Mouse (Mus musculus) embryonic facial prominence, embryonic 12.5 days (tissue): ENCODE results near the gene Ptpn14. TPM values are rescaled to one million over a fixed set of nuclear protein-coding genes. Genes with fewer than 3 reads are reported as not detected.

ENCODE experiments used
- ATAC-seq: fragments of 200-750 bp; cut with Nextera tagmentation; 2 replicates; pipeline ENCODE4 v1.8.0; 2017; ENCODE audit not compliant: insufficient number of reproducible peaks, insufficient read depth, low FRiP score, low TSS enrichment
- H3K27ac ChIP-seq: fragments of 300-500 bp; sonication (generic); 2 replicates; pipeline ENCODE4 v1.5.1; 2016; ENCODE audit warnings: mild to moderate bottlenecking
- H3K27me3 ChIP-seq: fragments of 300-500 bp; sonication (generic); 2 replicates; pipeline ENCODE4 v1.6.1; 2016; ENCODE audit warnings: mild to moderate bottlenecking, moderate library complexity
- H3K36me3 ChIP-seq: fragments of 300-500 bp; sonication (generic); 2 replicates; pipeline ENCODE4 v1.6.1; 2016; ENCODE audit warnings: mild to moderate bottlenecking
- H3K4me1 ChIP-seq: fragments of 300-500 bp; sonication (generic); 2 replicates; pipeline ENCODE4 v1.6.1; 2016
- H3K4me2 ChIP-seq: fragments of 300-500 bp; sonication (generic); replicated peaks from 2 replicates; pipeline ENCODE4 v1.6.1; 2016; ENCODE audit warnings: mild to moderate bottlenecking, moderate library complexity
- H3K4me3 ChIP-seq: fragments of 300-500 bp; sonication (generic); 2 replicates; pipeline ENCODE4 v1.5.1; 2016; ENCODE audit warnings: mild to moderate bottlenecking
- H3K9ac ChIP-seq: fragments of 300-500 bp; sonication (generic); 2 replicates; pipeline ENCODE4 v1.6.1; 2016; ENCODE audit warnings: mild to moderate bottlenecking, moderate library complexity
- H3K9me3 ChIP-seq: fragments of 300-500 bp; sonication (generic); 2 replicates; pipeline ENCODE4 v1.6.1; 2016; ENCODE audit warnings: mild to moderate bottlenecking, moderate library complexity
- WGBS: fragments of 180-500 bp; shearing (Covaris S2); methylation state at CpG from one replicate; pipeline ENCODE4 v1.1.7; 2016; 5-methylcytosine and 5-hydroxymethylcytosine counted together
- polyA plus RNA-seq: library from polyadenylated mRNA; unstranded; fragments of >200 nt; fragmentation: Nextera tagmentation; extraction: Ambion mirVana; gene quantifications from 2 replicates; pipeline ENCODE4 v1.2.1, GENCODE M21; 2016

Ptpn14 gene
- polyA plus RNA-seq, 1 experiment from 2014 or later = 11.2 TPM

DNA sequence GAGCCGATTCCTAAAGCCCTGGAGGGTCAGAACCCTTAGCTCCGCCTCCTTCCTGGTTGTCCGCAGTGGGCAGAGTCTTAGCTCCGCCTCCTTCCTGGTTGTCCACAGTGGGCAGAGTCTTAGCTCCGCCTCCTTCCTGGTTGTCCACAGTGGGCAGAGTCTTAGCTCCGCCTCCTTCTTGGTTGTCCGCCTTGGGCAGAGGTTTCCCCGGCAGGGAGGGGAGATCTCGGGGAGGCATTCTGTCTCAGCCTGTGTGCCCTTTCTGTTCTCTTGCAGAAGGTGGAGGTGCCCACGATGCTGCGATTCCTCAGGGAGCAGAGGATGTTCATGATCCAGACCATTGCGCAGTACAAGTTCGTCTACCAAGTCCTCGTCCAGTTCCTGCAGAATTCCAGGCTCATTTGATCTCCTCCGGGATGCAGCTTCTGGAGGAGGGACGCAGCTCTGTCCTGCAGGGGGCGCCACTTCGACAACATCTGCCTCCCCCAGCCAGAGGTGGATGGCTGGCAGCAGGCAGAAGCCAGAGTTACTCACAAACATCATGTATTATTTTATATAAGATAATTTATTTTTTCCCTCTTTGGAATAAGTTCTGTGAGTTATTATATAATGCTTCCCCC is 141.7 kb downstream of the Ptpn14 start:
- H3K4me2 ChIP-seq = no peak overlapping the region
- ATAC-seq = no peak
- no peak overlapping the region for H3K4me3 ChIP-seq
- H3K27me3 ChIP-seq = no peaks in the 10 kb centered on the region
- peaks cover 47% of the 10 kb centered on the region for H3K36me3 ChIP-seq
- H3K9ac ChIP-seq = no peak overlapping the region
- H3K27ac ChIP-seq = no peak overlapping the region
- no peaks in the 10 kb centered on the region for H3K9me3 ChIP-seq
- H3K4me1 ChIP-seq = peaks cover 8% of the 10 kb centered on the region
- 90% methylated on average over 18 of the region's 18 CpGs for WGBS

DNA sequence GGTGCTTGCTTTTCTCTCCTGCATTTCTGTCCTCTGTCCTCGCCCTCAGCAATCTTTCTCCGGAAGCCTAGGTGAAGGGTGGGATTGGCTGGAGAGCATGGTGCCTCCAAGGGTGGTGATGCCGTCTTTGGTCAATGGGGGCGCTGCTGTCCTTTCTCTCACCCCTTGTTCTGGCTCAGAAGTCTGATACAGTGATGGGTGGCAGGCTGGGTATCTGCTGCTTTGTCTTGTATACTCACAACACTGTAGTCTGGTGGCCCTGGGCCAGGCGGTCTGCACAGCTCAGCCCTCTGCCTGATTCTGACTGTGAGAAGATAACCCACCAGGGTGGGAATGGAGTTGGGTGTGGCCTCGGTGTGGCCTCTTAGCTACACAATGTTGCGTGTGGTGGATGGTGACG is 142.5 kb downstream of the Ptpn14 start:
- 82% methylated on average over 8 of the region's 8 CpGs for whole genome bisulfite sequencing
- H3K9ac ChIP-seq = no peak overlapping the region

DNA sequence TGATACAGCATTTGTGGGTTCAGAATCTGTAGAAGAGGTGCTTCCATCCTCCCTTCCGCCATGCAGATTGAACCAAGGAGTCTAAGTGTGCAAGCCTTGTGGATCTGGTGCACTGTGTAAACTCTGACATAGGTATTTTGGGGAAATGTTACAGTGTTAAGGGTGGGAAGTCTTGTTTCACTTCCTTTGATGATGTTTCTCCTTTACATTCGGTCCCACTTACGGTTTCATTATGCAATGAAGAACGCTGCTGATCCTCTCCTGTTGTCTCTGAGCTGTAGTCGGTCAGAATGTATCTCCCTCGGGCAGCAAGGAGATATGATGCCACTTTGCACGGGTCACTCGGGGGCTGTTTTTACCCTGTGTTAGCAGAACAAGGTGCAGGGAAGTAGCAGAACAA is 143.6 kb downstream of the Ptpn14 start:
- Histone ChIP-seq H3K4me3 (no peak overlapping the region), H3K4me2 (no peak overlapping the region), H3K4me1 (peaks cover 15% of the 10 kb centered on the region), H3K9ac (no peak overlapping the region), H3K9me3 (no peaks in the 10 kb centered on the region), H3K36me3 (peaks cover 31% of the 10 kb centered on the region), H3K27me3 (no peaks in the 10 kb centered on the region), H3K27ac (0 out of 2 replicates have a peak overlapping the region, but pooled peaks have one; percentile 23)
- no peak for ATAC-seq
- 88% methylated on average over 8 of the region's 8 CpGs for whole genome bisulfite sequencing

More for the DNA sequence above, 142.5 kb downstream of the Ptpn14 start:
- no peak overlapping the region for H3K4me2 ChIP-seq
- no peaks in the 10 kb centered on the region for H3K9me3 ChIP-seq
- ATAC-seq = no peak
- no peaks in the 10 kb centered on the region for H3K27me3 ChIP-seq
- no peak overlapping the region for H3K4me3 ChIP-seq
- H3K27ac ChIP-seq = no peak overlapping the region
- H3K4me1 ChIP-seq = peaks cover 14% of the 10 kb centered on the region
- peaks cover 41% of the 10 kb centered on the region for H3K36me3 ChIP-seq

DNA sequence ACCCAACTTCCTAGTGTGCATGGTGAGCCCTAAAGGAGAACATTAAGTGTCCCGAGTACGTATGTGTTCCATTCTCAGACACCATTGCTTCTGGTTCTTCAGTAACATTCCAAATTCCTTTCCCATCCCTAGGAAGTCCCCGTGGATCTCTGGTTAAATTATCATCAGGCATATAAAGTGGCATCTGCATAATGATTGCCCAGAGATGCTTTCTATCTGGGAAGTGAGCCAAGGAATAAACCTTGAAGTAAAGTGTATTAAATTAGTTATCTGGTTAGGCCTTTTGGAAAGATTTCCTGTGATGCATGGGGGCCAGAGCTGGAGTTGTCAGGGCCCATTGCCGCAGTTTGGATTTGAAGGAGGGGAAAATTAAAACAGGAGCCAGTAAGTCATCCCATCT is 144.0 kb downstream of the Ptpn14 start:
- H3K9ac ChIP-seq = no peak overlapping the region
- WGBS = 65% methylated on average over 4 of the region's 4 CpGs
- H3K9me3 ChIP-seq = no peaks in the 10 kb centered on the region
- H3K27me3 ChIP-seq = no peaks in the 10 kb centered on the region
- ATAC-seq = no peak
- peaks cover 28% of the 10 kb centered on the region for H3K36me3 ChIP-seq
- peaks cover 12% of the 10 kb centered on the region for H3K4me1 ChIP-seq
- H3K27ac ChIP-seq = no peak overlapping the region
- no peak overlapping the region for H3K4me3 ChIP-seq
- H3K4me2 ChIP-seq = no peak overlapping the region

DNA sequence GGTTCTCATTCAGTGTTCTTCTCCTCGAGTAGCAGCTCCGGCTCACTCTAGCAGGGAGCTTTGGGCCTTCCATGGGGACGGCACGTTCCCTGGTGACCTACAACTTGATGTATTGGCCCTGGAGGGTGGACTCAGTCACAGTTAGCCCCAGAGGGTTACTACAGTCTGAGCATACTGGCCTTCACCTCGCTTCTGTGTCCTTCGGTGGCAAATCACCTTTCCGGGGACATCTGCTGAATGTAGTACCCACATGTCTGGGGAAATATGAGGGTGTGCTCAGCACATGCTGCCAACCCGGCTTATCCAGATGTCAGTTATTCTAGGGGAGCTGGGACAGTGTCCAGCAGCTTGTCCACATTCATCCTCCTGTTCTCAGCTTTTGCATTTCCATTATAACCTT is 145.5 kb downstream of the Ptpn14 start:
- Histone ChIP-seq H3K9ac (no peak overlapping the region), H3K4me1 (peaks cover 6% of the 10 kb centered on the region; the same call in 1 of the 2 replicates), H3K36me3 (peaks cover 23% of the 10 kb centered on the region; the same call in 1 of the 2 replicates), H3K27me3 (no peaks in the 10 kb centered on the region), H3K9me3 (no peaks in the 10 kb centered on the region), H3K27ac (no peak overlapping the region), H3K4me2 (no peak overlapping the region), H3K4me3 (no peak overlapping the region)
- WGBS = 86% methylated on average over 8 of the region's 8 CpGs
- no peak for ATAC-seq

DNA sequence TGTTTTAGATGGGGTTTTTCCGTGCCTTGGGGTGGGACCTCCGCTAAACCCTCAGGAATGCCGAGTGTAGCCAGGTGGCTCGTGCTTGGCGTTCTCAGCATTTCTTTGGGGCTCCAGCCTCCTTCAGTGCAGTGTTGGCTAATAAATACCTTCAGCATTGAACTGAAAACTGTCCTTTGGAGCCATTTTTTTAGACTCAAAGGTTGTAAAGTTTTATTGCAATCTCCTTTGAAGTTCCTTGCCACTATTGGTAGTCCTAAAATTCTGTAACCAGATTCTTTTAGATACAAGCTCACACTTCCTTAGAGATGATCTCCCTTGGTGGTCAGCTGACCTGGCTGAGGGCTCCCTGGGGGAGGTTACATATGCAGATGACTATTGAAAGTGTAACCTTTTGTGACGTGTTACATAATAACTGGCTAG is 147.4 kb downstream of the Ptpn14 start:
- Histone ChIP-seq H3K27ac (no peak overlapping the region), H3K36me3 (peaks cover 11% of the 10 kb centered on the region; the same call in 1 of the 2 replicates), H3K27me3 (no peaks in the 10 kb centered on the region), H3K9ac (no peak overlapping the region), H3K9me3 (no peaks in the 10 kb centered on the region), H3K4me3 (no peak overlapping the region), H3K4me2 (no peak overlapping the region), H3K4me1 (peaks cover 6% of the 10 kb centered on the region; the same call in 1 of the 2 replicates)
- WGBS = 41% methylated on average over 6 of the region's 6 CpGs
- ATAC-seq = no peak

DNA sequence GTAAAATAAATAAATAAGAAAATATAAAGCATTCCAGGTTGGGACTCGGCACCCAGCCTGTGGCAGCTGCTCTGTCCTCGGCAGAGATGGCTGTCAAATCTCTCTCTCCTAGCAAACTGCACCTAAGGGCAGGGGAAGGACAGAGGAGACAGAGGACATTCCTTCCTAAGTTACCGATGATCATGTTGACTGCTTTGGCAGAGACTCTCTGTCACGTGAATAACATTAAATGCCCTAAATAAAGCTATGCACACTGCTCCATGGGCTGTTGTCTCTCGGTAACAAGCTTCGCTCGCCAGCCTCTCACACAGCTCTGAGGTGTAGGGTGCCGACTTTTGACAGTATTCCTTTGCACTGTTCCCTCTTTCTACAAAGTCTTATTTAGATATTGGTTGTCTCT is 148.1 kb downstream of the Ptpn14 start:
- no peak overlapping the region for H3K9ac ChIP-seq
- ATAC-seq = no peak
- H3K27ac ChIP-seq = no peak overlapping the region
- peaks cover 6% of the 10 kb centered on the region; the same call in 1 of the 2 replicates for H3K4me1 ChIP-seq
- H3K9me3 ChIP-seq = no peaks in the 10 kb centered on the region
- no peak overlapping the region for H3K4me3 ChIP-seq
- WGBS = 78% methylated on average over 8 of the region's 8 CpGs
- no peak overlapping the region for H3K4me2 ChIP-seq
- H3K36me3 ChIP-seq = 0 out of 2 replicates have a peak, but pooled peaks cover 5% of the 10 kb centered on the region
- H3K27me3 ChIP-seq = no peaks in the 10 kb centered on the region

DNA sequence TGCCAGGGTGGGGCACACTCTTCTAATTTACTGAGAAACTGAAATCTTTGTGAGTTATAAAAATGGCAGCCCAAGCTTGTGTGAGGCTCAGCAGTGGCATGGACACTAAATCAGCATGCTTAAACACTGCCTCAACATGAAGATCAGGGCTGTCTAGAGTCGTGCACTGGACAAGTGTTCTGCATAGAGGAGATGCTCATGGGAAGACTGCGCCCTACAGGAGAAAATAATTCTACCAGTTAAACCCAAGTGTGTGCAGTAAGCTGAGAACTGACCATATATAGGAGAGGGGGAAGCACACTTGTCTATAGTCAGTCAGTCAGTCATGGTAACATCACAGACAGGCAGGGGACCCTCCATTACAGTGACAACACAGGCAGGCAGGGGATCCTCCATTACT is 151.1 kb downstream of the Ptpn14 start:
- Histone ChIP-seq H3K9ac (no peak overlapping the region), H3K4me2 (no peak overlapping the region), H3K27ac (no peak overlapping the region; the same call in 1 of the 2 replicates), H3K36me3 (peaks cover 4% of the 10 kb centered on the region; the same call in 1 of the 2 replicates), H3K4me3 (no peak overlapping the region), H3K27me3 (no peaks in the 10 kb centered on the region), H3K9me3 (no peaks in the 10 kb centered on the region), H3K4me1 (peaks cover 6% of the 10 kb centered on the region; the same call in 1 of the 2 replicates)
- 0 out of 2 replicates have a peak, but pooled peaks have one; percentile 4 for ATAC-seq
- WGBS = 61% methylated on average over 2 of the region's 2 CpGs

DNA sequence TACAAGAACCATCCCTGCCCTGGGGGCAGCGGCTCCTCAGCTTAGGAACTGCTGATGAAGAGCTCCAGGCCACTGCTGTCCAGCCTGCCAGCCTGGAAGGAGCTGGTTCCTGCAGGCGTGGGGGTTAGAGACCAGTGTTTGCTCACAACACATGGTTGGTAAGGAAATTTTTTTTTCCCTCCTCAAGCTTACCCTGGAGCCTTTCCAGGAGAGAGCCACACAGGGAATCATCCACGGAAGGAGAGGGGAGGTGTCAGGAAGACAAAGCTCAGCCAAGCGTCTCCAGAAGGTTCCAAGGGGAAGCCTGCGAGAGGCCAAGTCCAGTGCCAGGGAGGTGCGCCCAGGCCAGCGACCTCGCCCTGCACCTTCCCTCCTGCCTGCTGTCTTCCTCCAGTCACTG is 151.9 kb downstream of the Ptpn14 start:
- Histone ChIP-seq H3K9me3 (no peaks in the 10 kb centered on the region), H3K4me3 (no peak overlapping the region), H3K27ac (no peak overlapping the region), H3K36me3 (peaks cover 4% of the 10 kb centered on the region; the same call in 1 of the 2 replicates), H3K27me3 (no peaks in the 10 kb centered on the region), H3K4me2 (no peak overlapping the region), H3K4me1 (peaks cover 6% of the 10 kb centered on the region; the same call in 1 of the 2 replicates), H3K9ac (no peak overlapping the region)
- ATAC-seq = no peak
- 76% methylated on average over 8 of the region's 8 CpGs for WGBS

DNA sequence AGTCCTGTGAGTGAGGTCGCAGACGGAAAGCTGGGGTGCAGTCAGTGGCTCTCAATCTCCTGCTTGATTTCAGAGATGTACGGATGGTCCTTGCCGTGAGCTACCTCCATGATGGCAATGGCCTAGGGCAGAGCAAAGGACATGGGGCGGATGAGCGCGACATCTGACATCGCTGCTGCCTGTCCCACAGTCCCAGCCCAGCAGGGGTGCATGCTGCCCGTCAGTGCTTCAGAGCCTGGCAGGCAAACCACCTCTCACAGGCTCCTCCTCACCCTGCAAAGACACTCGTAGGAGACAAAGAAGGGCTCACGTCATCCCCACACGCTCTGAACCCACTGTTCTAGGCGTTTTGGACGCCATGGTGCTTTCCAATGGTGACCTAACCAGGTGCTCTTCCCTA is 152.7 kb downstream of the Ptpn14 start:
- Histone ChIP-seq H3K4me1 (no peaks in the 10 kb centered on the region; the same call in 1 of the 2 replicates), H3K36me3 (peaks cover 4% of the 10 kb centered on the region; the same call in 1 of the 2 replicates), H3K27me3 (no peaks in the 10 kb centered on the region), H3K27ac (no peak overlapping the region), H3K9me3 (no peaks in the 10 kb centered on the region), H3K4me2 (no peak overlapping the region), H3K9ac (no peak overlapping the region), H3K4me3 (no peak overlapping the region)
- no peak for ATAC-seq
- 78% methylated on average over 14 of the region's 14 CpGs for WGBS

DNA sequence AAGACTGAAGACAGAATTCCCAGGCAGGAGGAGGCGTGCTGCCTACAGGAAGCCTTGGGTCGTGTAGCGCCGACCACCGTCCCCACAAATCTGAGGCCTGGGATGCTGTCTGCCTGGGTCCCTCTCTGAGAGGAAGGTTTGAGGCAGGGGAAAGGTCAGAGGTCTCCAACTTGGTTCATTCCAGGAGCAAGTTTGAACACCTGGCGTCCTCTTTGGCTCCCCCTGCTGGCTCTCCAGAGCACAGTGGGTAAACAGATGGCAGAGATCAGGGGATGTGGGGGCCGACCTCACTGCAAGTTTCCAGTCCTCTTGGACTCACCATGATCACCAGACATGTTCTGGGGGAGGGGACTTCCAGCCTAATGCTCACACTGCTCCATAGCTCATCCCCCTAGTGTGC is 154.8 kb downstream of the Ptpn14 start:
- H3K27ac ChIP-seq = no peak overlapping the region; the same call in 1 of the 2 replicates
- no peaks in the 10 kb centered on the region for H3K9me3 ChIP-seq
- no peaks in the 10 kb centered on the region for H3K27me3 ChIP-seq
- no peak for ATAC-seq
- no peak overlapping the region for H3K4me2 ChIP-seq
- no peak overlapping the region for H3K4me3 ChIP-seq
- no peaks in the 10 kb centered on the region; the same call in 1 of the 2 replicates for H3K4me1 ChIP-seq
- WGBS = 39% methylated on average over 7 of the region's 7 CpGs
- no peak overlapping the region for H3K9ac ChIP-seq
- H3K36me3 ChIP-seq = peaks cover 13% of the 10 kb centered on the region; the same call in 1 of the 2 replicates

DNA sequence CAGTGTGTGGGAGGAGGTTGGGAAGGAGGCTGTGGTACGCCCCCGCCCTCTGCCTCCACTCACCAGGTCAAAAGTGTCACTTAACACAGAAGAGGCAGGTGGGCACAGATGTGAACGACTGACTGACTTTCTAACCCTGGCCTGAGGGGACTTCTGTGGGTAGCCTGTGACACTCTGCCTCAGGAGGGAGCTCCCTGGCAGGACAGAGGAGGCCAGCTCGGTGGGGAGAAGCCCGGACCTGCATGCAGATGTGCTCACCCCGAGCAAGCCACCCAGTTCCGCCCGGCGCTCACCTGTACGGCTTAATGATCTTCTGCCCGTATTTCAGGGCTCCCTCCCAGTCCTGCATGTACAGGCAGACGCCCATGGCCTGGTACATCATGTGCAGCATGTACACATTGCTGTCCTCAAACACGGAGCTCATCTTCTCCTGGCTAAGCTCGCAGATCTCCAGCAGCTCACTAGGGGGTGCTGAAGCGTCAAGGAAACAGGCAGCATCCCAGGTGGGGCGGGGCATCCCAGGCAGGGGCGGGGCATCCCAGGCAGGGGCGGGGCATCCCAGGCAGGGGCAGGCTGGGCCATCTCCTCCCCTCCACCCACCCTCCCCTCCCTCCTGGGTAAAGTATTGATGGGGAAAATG is 155.6 kb downstream of the Ptpn14 start:
- H3K27ac ChIP-seq = no peak overlapping the region
- WGBS = 36% methylated on average over 18 of the region's 18 CpGs

More for the DNA sequence above, 155.6 kb downstream of the Ptpn14 start:
- no peak for ATAC-seq
- Histone ChIP-seq H3K36me3 (peaks cover 13% of the 10 kb centered on the region; the same call in 1 of the 2 replicates), H3K4me2 (no peak overlapping the region), H3K27me3 (no peaks in the 10 kb centered on the region), H3K4me3 (no peak overlapping the region), H3K9me3 (no peaks in the 10 kb centered on the region), H3K4me1 (no peaks in the 10 kb centered on the region; the same call in 1 of the 2 replicates), H3K9ac (no peak overlapping the region)
